Mouse (Mus musculus) CD4-positive, CD25-positive, alpha-beta regulatory T cell, adult 2 months (primary cell): Measurements from ENCODE around the gene Cryba4.
A peak's percentile ranks its signal among the peaks of the same experiment; 100 is the strongest.

Source experiments
- DNase-seq: peaks from one replicate; pipeline ENCODE4 v3.0.0-alpha.2; 2012; ENCODE audit warnings: low read depth, low spot score

Gene Cryba4

GRCm38 (mm10) chr5:112237866-112238570 lies 14.3 kb downstream of the Cryba4 start:
- DNase-seq, result no peak

DNA sequence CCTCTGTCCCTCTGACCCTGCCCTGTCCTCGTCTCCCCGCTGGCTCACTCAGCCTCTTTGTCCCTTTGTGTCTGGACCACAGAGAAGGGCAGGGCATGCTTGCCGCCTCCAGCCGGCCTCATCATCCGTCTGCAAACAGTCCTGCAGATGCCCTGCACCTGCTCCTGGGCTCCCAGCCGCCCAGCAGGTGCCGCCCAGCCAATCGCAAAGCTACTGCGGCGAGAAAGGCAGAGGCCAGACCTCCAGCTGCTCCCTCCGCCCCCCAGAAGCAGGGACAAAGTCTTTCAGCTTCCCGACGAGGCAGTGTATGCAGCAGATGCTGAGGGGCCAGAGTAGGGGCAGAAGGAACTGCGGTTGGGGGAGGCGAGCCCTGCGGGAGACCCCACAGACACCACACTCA lies 14.9 kb downstream of the Cryba4 start:
- DNase-seq, result no peak

DNA sequence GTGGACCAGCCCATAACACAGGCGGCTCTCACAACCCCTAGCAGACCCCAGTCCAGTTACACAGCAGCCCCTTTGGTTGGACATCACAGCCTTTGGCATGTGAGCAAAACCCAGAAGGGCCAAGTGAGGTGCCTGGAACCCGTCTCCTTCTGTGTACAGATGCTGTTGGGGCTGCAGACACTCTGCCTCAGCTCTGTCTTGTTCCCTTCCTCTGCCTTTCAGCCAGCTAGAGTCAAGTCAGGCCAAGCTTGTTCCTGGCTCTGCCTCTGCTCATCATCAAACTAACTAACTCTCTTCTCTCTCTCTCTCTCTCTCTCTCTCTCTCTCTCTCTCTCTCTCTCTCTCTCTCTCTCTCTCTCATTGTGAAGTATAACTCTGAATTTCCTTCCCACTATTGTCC lies 15.7 kb downstream of the Cryba4 start:
- DNase-seq, result no peak

GRCm38 (mm10) chr5:112235806-112236205 lies 16.5 kb downstream of the Cryba4 start:
- DNase-seq, result no peak

GRCm38 (mm10) chr5:112228240-112229076 lies 23.9 kb downstream of the Cryba4 start:
- DNase-seq, result no peak

- DNase-seq, result no peak
These were observed 24.4 kb downstream of the Cryba4 start for GRCm38 (mm10) chr5:112227898-112228239.

DNA sequence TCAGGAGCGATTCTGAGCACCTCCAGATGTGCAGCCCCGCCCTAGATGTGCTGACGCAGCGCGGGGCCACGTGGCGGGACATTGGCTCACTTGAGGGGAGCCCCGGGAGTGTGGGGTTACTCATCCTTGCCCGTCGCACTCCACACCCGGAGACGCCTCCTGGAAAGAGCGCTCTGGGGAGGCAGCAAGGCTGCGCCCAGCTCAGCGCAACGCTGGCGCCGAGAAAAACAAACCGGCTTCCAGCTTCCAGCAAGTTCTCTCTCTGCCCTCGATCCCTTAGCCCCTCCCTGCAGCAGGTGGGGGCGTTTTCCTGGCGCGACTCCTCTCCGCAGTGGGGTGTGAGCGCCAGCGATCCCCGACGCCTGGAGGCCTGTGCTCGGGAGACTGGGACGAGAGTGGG lies 25.0 kb downstream of the Cryba4 start:
- peak; percentile 25 for DNase-seq

DNA sequence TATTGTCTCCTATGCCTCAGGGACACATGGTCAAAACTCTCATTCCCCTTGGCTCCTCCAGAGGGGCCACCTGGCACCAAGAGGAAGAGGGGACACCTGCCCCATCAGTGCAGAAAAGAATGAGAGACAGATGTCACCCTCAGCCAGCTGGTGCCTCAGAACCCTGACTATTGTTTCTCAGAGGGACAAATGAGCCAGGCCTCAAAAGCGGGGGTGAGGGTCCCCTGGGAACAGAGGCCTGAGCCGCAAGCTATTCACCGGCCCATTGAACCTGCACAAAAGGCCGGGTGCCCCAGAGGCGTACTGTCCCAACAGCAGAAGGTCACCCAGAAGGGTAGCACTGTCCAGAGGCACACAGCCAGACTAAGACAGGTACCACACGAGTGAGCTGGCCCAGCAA lies 26.7 kb downstream of the Cryba4 start:
- no peak for DNase-seq

DNA sequence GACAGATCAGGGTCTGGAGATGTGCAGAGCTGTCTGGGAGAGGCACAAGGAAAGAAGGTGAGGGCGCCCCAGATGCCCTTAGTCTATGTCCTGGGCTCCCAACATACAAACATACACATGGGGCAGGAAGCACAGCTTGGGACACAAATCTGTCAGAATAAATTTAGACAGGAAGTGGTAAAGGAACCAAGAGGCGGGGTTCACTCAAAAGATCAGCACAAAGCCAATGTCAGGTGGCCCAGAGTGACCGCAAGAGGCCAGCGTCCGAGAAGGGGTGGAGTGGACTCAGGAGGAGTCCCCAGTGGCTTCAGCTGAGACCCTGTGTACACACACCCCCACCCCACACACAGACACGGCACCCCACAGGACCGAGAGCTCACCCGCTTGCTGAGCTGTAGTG lies 32.1 kb downstream of the Cryba4 start:
- DNase-seq, result peak; percentile 37

DNA sequence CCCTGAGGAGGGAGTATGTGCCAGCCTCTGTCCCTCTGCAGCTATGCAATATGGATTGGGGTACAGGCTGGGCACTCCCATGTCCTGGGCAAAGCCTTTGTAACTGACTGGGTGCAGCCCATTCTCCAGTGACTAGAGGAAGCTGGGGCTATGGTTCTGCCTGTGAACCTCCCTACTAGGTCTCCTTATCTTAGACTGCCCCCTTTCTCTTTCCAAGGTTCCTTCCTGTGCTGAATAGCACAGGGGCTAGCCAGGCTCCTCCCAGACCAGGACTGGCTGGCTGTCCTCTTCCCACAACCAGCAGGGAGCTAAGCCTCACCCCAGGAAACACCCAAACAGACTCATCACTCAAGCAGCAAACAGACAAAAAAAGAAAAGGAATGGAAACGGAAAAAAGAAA lies 32.9 kb downstream of the Cryba4 start:
- DNase-seq, result no peak

DNA sequence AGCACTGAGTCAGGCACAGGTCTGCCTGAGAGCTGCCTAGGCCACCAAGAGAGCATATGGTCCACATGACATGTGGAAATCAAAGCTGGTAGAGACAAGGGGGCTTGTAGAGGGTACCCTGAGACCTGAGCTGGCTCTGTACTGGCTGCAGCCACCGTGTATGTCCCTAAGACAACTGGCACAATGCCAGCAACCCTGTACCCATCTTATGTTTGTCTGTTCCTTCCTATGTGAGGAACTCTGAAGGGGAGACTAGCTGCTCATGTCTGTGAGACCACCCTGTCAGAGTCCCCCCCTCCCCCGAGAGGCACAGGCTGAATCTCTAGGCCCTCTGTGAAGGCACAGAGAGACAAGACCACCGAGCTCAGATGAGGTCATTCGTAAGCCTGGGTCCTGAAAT lies 33.6 kb downstream of the Cryba4 start:
- DNase-seq, result no peak

GRCm38 (mm10) chr5:112217031-112217430 lies 35.3 kb downstream of the Cryba4 start:
- DNase-seq, result no peak

- DNase-seq, result no peak
These were observed 36.0 kb downstream of the Cryba4 start for GRCm38 (mm10) chr5:112216335-112216734.

- DNase-seq, result no peak
These were observed 36.5 kb downstream of the Cryba4 start for GRCm38 (mm10) chr5:112215801-112216251.

DNA sequence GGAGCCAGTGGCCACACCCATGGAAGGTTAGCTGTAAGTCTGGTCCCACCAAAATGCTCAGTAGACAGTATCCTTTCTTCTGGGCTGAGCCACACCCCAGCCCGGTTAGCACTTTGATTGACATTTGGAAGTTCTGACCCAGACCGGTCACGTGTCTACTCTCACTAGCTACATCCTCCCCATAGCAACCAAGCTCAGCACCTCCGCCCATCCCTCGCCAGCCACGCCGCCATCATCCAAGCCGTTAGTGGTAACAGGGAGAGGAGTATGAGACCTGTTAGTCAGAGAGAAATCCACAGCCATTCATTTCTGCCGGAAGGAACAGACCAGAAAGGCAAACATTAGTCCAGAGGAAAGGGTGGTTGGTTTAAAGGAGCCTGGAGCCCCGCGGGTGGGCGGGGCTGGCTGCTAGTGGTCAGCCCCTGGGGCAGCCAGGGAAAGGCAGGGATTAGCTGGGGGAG lies 37.0 kb downstream of the Cryba4 start:
- no peak for DNase-seq

GRCm38 (mm10) chr5:112214419-112214818 lies 37.9 kb downstream of the Cryba4 start:
- peak; percentile 80 for DNase-seq

DNA sequence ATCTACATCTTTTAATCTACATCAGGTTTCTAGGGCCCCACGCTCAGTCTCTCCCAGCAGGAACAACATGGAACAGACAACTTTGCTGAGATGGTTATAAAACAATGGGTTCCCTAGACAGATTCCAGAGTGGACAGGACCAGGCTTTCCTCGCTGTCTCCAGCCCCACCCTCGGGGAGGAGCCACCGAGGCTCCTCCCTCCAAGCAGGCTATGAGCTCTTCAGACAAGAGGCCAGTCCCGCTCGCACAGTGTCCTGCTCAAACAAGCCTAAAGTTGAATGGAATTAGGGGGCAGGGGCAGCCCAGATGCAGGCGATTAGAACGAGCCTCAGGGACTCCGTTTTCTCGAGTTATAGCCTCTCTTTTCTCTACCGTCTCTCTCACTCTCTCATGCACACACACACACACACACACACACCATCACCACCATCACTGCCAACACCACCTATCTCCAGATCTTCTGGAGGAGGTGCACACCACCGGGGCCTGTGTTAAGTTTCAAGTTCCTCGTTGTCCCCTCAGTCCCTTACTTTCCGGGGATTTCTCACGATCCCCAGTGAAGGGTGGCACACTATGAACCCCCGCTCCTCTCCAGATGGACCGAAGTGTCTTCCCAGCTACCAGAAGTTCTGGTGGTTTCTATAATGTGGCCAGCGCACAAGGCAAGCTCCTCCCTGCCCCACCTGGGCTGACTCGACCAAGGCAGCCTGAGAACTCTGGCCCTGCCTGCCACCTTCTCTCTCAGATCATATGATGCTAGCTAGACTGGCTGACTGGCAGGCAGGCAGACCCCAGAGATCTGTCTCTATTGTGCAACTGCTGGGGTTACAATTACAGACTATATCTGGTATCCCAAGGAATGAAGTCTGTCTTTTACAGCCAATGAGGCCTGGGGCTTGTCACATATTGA lies 38.7 kb downstream of the Cryba4 start:
- DNase-seq, result no peak

GRCm38 (mm10) chr5:112212711-112213264 lies 39.5 kb downstream of the Cryba4 start:
- DNase-seq, result no peak

- no peak for DNase-seq
These were observed 40.4 kb downstream of the Cryba4 start for GRCm38 (mm10) chr5:112211911-112212310.

DNA sequence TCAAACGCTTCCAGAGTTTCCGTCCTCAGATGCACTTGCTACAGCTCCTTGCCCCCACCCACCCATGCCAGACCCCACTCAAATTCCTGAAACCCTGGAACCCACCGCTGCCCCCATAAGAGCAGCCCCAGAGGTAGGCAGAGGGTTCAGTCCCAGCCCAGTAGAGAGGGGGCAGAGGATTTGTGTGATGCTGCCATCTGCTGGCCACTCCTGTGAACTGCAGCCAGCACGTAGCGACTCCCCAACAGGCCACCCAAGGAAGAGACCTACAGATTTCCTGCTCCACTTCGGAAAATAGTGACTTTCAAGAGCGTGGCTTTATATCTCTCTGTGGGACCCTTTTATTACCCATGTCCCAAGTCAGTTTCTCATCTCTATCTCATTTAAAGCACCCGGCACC lies 42.2 kb downstream of the Cryba4 start:
- peak; percentile 79 for DNase-seq

DNA sequence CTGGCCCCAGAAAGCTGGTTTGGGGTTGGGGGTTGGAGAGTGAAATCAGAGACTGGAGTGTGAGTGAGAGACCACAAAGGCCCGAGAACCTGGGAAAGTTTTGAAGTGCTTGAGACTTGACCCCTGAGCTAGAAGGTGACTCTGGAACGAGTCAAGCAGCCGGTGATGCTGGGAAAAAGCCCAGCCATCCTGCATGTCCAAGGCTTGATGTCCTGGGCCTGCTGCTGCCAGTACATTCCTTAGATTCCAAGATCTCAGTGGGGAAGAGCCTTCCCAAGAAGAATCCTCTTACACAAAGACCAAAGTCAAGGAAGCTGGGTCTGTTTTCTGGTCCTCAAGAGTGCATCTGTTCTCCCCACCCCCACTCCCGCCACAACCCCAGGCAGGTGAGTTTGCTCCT lies 44.0 kb downstream of the Cryba4 start:
- DNase-seq, result no peak
